Mouse (Mus musculus): ENCODE measurements around the gene Lypla2. TPM values are rescaled to one million over a fixed set of nuclear protein-coding genes. Genes with fewer than 3 reads are reported as not detected.
A peak's percentile ranks its signal among the peaks of the same experiment; 100 is the strongest.
"Not testable (repeated sequence)": the region's sequence is repeated elsewhere in the genome, so short reads cannot be mapped to it uniquely, and the experiment has no call there.

Lypla2 gene
- total RNA-seq, 2 experiments from 2014 or later, result 95.3 to 103 TPM

- peak; percentile 56 for TF ChIP-seq CTCF (conservative IDR thresholded peaks at IDR 0.05)
- peak within 1 kb of the TSS; percentile 96 for H3K27ac ChIP-seq
- peak; percentile 90 for DNase-seq (ENCODE audit: low spot score in 2 of 2)
- H3K4me3 ChIP-seq, result peak within 1 kb of the TSS; percentile 77
Measured at GRCm38 (mm10) chr4:135986943-135987710, 14.7 kb upstream of the Lypla2 start, which contains the start of gene Pithd1. Gene Pithd1 (minus strand): TSS chr4:135987264.

- Histone ChIP-seq H3K4me3 (peak overlapping the region; percentile 77), H3K27ac (peak overlapping the region; percentile 96)
- TF ChIP-seq CTCF (conservative IDR thresholded peaks at IDR 0.05), result no peak
- DNase-seq (ENCODE audit: low spot score in 2 of 2), result no peak
Measured at GRCm38 (mm10) chr4:135986301-135986942, 14.0 kb upstream of the Lypla2 start.

- no peak overlapping the region; the same call in 1 of the 2 replicates for H3K27ac ChIP-seq
- TF ChIP-seq CTCF (conservative IDR thresholded peaks at IDR 0.05), result no peak
- no peak for DNase-seq (ENCODE audit: low spot score in 2 of 2)
Measured at GRCm38 (mm10) chr4:135985769-135986168, 13.3 kb upstream of the Lypla2 start.

GRCm38 (mm10) chr4:135985193-135985592 lies 12.8 kb upstream of the Lypla2 start:
- no peak overlapping the region for H3K27ac ChIP-seq
- TF ChIP-seq CTCF (conservative IDR thresholded peaks at IDR 0.05), result no peak
- DNase-seq (ENCODE audit: low spot score in 2 of 2), result no peak
- no peak overlapping the region for H3K4me3 ChIP-seq

More at GRCm38 (mm10) chr4:135985769-135986168, 13.3 kb upstream of the Lypla2 start:
- peak overlapping the region; percentile 77 for H3K4me3 ChIP-seq

GRCm38 (mm10) chr4:135984556-135984955 lies 12.1 kb upstream of the Lypla2 start:
- H3K27ac ChIP-seq, result no peak overlapping the region
- no peak for TF ChIP-seq CTCF (conservative IDR thresholded peaks at IDR 0.05)
- H3K4me3 ChIP-seq, result no peak overlapping the region
- no peak for DNase-seq (ENCODE audit: low spot score in 2 of 2)

GRCm38 (mm10) chr4:135981524-135982063 lies 9.2 kb upstream of the Lypla2 start:
- Histone ChIP-seq H3K4me3 (no peak overlapping the region), H3K27ac (peak overlapping the region; percentile 61; the same call in 1 of the 2 replicates)

GRCm38 (mm10) chr4:135980223-135980622 lies 7.8 kb upstream of the Lypla2 start:
- not testable (repeated sequence) for DNase-seq (ENCODE audit: low spot score in 2 of 2); H3K27ac ChIP-seq; H3K4me3 ChIP-seq

More at GRCm38 (mm10) chr4:135981524-135982063, 9.2 kb upstream of the Lypla2 start:
- DNase-seq (ENCODE audit: low spot score in 2 of 2), result peak; percentile 77 to 92
- TF ChIP-seq CTCF (conservative IDR thresholded peaks at IDR 0.05), result no peak; the same call in 1 of the 2 replicates

GRCm38 (mm10) chr4:135976146-135976545 lies 3.7 kb upstream of the Lypla2 start:
- no peak for TF ChIP-seq CTCF (conservative IDR thresholded peaks at IDR 0.05)
- DNase-seq (ENCODE audit: low spot score in 2 of 2), result no peak
- Histone ChIP-seq H3K4me3 (no peak overlapping the region), H3K27ac (no peak overlapping the region)

GRCm38 (mm10) chr4:135972911-135973811 lies 735 bp upstream of the Lypla2 start:
- Histone ChIP-seq H3K4me3 (peak overlapping the region; percentile 99), H3K27ac (peak overlapping the region; percentile 96)
- DNase-seq (ENCODE audit: low spot score in 2 of 2), result no peak
- TF ChIP-seq CTCF (conservative IDR thresholded peaks at IDR 0.05), result no peak

GRCm38 (mm10) chr4:135971805-135972555 lies 446 bp downstream of the Lypla2 start:
- Histone ChIP-seq H3K27ac (peak overlapping the region; percentile 96), H3K4me3 (peak overlapping the region; percentile 99)
- TF ChIP-seq CTCF (conservative IDR thresholded peaks at IDR 0.05), result no peak
- no peak for DNase-seq (ENCODE audit: low spot score in 2 of 2)

- DNase-seq (ENCODE audit: low spot score in 2 of 2), result no peak
- Histone ChIP-seq H3K27ac (peak overlapping the region; percentile 25; the same call in 1 of the 2 replicates), H3K4me3 (no peak overlapping the region)
- TF ChIP-seq CTCF (conservative IDR thresholded peaks at IDR 0.05), result no peak
Measured at GRCm38 (mm10) chr4:135970585-135970984, 1.8 kb downstream of the Lypla2 start.

Data from layer of hippocampus, adult 2 months (tissue).